Comparison of ENCODE assay signal across 16 mouse cellular contexts in the genomic region with DNA sequence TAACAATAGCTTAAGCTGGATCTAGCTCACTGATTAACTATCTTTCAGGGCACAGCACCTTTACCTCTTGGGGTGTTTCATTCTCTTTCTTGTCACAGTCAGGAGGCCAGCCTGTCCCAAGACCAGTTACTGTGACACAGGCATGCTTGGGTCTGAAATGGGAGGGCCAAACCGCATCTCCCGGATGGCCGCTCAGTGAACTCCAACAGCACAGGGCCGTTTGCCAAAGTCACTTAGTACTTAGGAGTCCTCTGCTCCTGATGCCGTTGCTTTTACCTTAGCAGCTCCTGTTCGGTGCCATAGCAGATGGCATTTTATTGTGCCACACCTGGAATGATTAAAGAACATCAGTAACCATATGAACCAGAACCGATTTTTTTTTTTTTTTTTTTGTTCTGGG. TPM values are rescaled to one million over a fixed set of nuclear protein-coding genes. Genes with fewer than 3 reads are reported as not detected.
"Had no signal": no experiment of that assay in that cellular context is flagged by ENCODE, and none has a peak within 500 bp of the region (broad histone marks: within the 10 kb centered on the region; RNA-seq: fewer than 3 reads in every experiment).

No protein-coding gene starts in this region.

- H3K27ac ChIP-seq: layer of hippocampus, adult 2 months; limb, embryonic 12.5 days; liver, embryonic 13.5 days; midbrain, embryonic 10.5 days; stomach, postnatal 0 days had no signal

- H3K36me3 ChIP-seq: limb, embryonic 12.5 days; liver, embryonic 13.5 days had no signal

- H3K4me3 ChIP-seq: layer of hippocampus, adult 2 months; limb, embryonic 12.5 days; liver, embryonic 13.5 days; midbrain, embryonic 10.5 days had no signal

- H3K4me2 ChIP-seq: limb, embryonic 12.5 days; liver, embryonic 13.5 days had no signal

- ATAC-seq: inflammation-experienced regulatory T-cells, adult 6 months; intestine, postnatal 0 days; lung, postnatal 0 days; midbrain, embryonic 16.5 days had no signal

- DNase-seq: liver; liver, embryonic 13.5 days; lung, adult 18-20 months; lung, postnatal 4 days; right cerebral cortex, postnatal 25 days; thymus, adult 18-20 months; thymus, postnatal 14 days had no signal

- H3K27me3 ChIP-seq: limb, embryonic 12.5 days; liver, embryonic 13.5 days had no signal

- H3K9ac ChIP-seq: limb, embryonic 12.5 days; liver, embryonic 13.5 days had no signal

- H3K4me1 ChIP-seq: limb, embryonic 12.5 days; midbrain, embryonic 10.5 days had no signal

RNA-seq across cellular contexts. Expression of gene Dazl, which starts 5.4 kb away (rescaled TPM):
- polyA plus RNA-seq: limb, embryonic 12.5 days; lung, postnatal 0 days; small intestine, adult 2 months had no signal
